10 mouse cellular contexts compared by ENCODE assay signal in the genomic region with DNA sequence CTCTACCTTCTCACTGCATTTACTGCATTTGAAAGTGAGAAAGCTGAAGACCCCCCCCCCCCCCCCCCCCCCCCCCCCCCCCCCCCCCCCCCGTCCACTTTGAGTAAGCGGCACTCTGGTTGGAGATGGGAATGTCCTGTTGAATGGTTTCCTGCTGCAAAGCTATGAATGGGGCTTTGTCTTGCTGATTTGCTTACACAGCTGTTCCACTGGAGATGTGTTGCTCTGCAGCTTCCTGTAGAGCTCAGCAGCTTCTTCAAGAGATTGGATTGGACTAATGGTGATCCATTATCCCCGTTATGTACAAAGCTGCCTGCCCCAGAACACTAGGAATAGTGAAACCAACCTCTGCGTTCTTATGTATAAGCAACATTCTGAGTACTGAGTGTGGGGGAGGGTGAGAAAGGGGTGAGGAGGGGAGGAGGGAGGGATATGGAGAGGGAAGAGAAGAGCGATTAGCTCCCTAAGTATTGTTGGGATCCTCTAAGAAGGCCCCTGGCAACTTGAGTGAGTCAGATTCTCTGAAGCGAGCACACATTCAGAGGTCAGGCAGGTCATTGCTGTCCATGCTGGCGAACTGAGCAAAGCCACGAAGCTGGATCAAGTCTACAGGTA. TPM values are rescaled to one million over a fixed set of nuclear protein-coding genes. Genes with fewer than 3 reads are reported as not detected.
DNase-seq lines count a peak whose midpoint lies in the region; ATAC-seq and TF ChIP-seq lines count a peak whose summit lies in the region.
"Had no signal": no experiment of that assay in that cellular context is flagged by ENCODE, and none has a peak within 500 bp of the region (broad histone marks: within the 10 kb centered on the region; RNA-seq: fewer than 3 reads in every experiment).

No protein-coding gene starts in this region.

- ATAC-seq in kidney, postnatal 0 days (replicated peaks; ENCODE audit: low FRiP score, low read depth) = peak; percentile 94
- ATAC-seq in forebrain, embryonic 13.5 days = peak; percentile 91
- ATAC-seq in limb, embryonic 11.5 days (ENCODE audit: insufficient number of reproducible peaks, low FRiP score, low TSS enrichment, low read depth) = peak; percentile 97

- no peak overlapping the region for H3K4me2 ChIP-seq in kidney, postnatal 0 days (ENCODE audit: low read length)
- peak overlapping the region; percentile 20; the same call in 1 of the 2 replicates for H3K4me2 ChIP-seq in forebrain, embryonic 13.5 days
- no peak overlapping the region for H3K4me2 ChIP-seq in limb, embryonic 11.5 days (ENCODE audit: low read depth, severe bottlenecking)

- H3K4me1 ChIP-seq in kidney, postnatal 0 days (replicated peaks; ENCODE audit: insufficient read depth, low read length) = 0 out of 2 replicates have a peak, but pooled peaks cover 3% of the 10 kb centered on the region
- peaks cover 8% of the 10 kb centered on the region for H3K4me1 ChIP-seq in forebrain, embryonic 13.5 days
- H3K4me1 ChIP-seq in limb, embryonic 11.5 days (ENCODE audit: control insufficient read depth, insufficient read depth, low read length) = peaks cover 5% of the 10 kb centered on the region; the same call in 1 of the 2 replicates
- H3K4me1 ChIP-seq in olfactory bulb, adult 2 months (ENCODE audit: control insufficient read depth, insufficient read depth, low read length) = peaks cover 5% of the 10 kb centered on the region

- no peak overlapping the region for H3K4me3 ChIP-seq in kidney, postnatal 0 days (replicated peaks; ENCODE audit: low read depth, low read length)
- H3K4me3 ChIP-seq in forebrain, embryonic 13.5 days = no peak overlapping the region
- no peak overlapping the region for H3K4me3 ChIP-seq in limb, embryonic 11.5 days (ENCODE audit: low read depth, low read length)
- no peak overlapping the region for H3K4me3 ChIP-seq in olfactory bulb, adult 2 months (ENCODE audit: insufficient read depth, low read depth, low read length)

- WGBS in kidney, postnatal 0 days = 27% methylated on average over 6 of the region's 8 CpGs
- WGBS in forebrain, embryonic 13.5 days = 5% methylated on average over 7 of the region's 8 CpGs
- 52% methylated on average over 6 of the region's 8 CpGs for WGBS in limb, embryonic 11.5 days
- WGBS in olfactory bulb, adult 2 months = 41% methylated on average over 7 of the region's 8 CpGs

- TF ChIP-seq CTCF in kidney, postnatal 0 days (IDR thresholded peaks at IDR 0.05; ENCODE audit: low read depth) = no peak
- TF ChIP-seq CTCF in olfactory bulb, adult 2 months (IDR thresholded peaks at IDR 0.05; ENCODE audit: insufficient read depth, low read depth, low read length) = no peak

- peak overlapping the region; percentile 66 for H3K27ac ChIP-seq in kidney, postnatal 0 days
- H3K27ac ChIP-seq in forebrain, embryonic 13.5 days = peak overlapping the region; percentile 27; the same call in 1 of the 2 replicates
- no peak overlapping the region; the same call in 1 of the 2 replicates for H3K27ac ChIP-seq in limb, embryonic 11.5 days (replicated peaks; ENCODE audit: low read depth, low read length)
- peak overlapping the region; percentile 53; the same call in 1 of the 2 replicates for H3K27ac ChIP-seq in olfactory bulb, adult 2 months (ENCODE audit: insufficient read depth, low read depth, low read length)

- peak; percentile 85 for DNase-seq in kidney, postnatal 0 days (ENCODE audit: low spot score)
- DNase-seq in kidney, adult 9 months = no peak
- peak; percentile 28 for DNase-seq in limb, embryonic 11.5 days (ENCODE audit: low spot score)
- DNase-seq in layer of hippocampus, postnatal 10 days (ENCODE audit: low spot score in 2 of 2) = no peak
- no peak for DNase-seq in cerebellum, postnatal 25 days
- no peak for DNase-seq in c-Kit-positive CD71-positive TER-119-positive erythroid progenitor cells, embryonic 14.5 days (ENCODE audit: low spot score)

- H3K36me3 ChIP-seq in kidney, postnatal 0 days (ENCODE audit: insufficient read depth, low read length) = no peaks in the 10 kb centered on the region
- no peaks in the 10 kb centered on the region for H3K36me3 ChIP-seq in forebrain, embryonic 13.5 days (ENCODE audit: poor library complexity, severe bottlenecking)
- H3K36me3 ChIP-seq in limb, embryonic 11.5 days (ENCODE audit: control insufficient read depth, insufficient read depth, low read length) = no peaks in the 10 kb centered on the region

- H3K27me3 ChIP-seq in kidney, postnatal 0 days (ENCODE audit: insufficient read depth, low read length) = no peaks in the 10 kb centered on the region
- no peaks in the 10 kb centered on the region for H3K27me3 ChIP-seq in forebrain, embryonic 13.5 days
- H3K27me3 ChIP-seq in limb, embryonic 11.5 days (ENCODE audit: control insufficient read depth, insufficient read depth, low read length) = no peaks in the 10 kb centered on the region
- H3K27me3 ChIP-seq: CH12.LX had no signal

- no peak for TF ChIP-seq POLR2A in olfactory bulb, adult 2 months (IDR thresholded peaks at IDR 0.05; ENCODE audit: insufficient read depth, low read depth, low read length)

- H3K9ac ChIP-seq in kidney, postnatal 0 days (ENCODE audit: low read depth, low read length) = no peak overlapping the region
- H3K9ac ChIP-seq in forebrain, embryonic 13.5 days = no peak overlapping the region
- no peak overlapping the region for H3K9ac ChIP-seq in limb, embryonic 11.5 days (ENCODE audit: low read length)

- H3K9me3 ChIP-seq in kidney, postnatal 0 days (replicated peaks; ENCODE audit: low read length) = no peaks in the 10 kb centered on the region
- no peaks in the 10 kb centered on the region for H3K9me3 ChIP-seq in forebrain, embryonic 13.5 days (replicated peaks)
- H3K9me3 ChIP-seq in limb, embryonic 11.5 days (ENCODE audit: control insufficient read depth, low read length) = no peaks in the 10 kb centered on the region

RNA-seq across cellular contexts. Expression of a gene that starts 5.0 kb away (rescaled TPM):
- polyA plus RNA-seq in kidney, postnatal 0 days (2015; fragmentation: Nextera tagmentation; extraction: Ambion mirVana) = not detected in 2 replicates
- polyA plus RNA-seq in forebrain, embryonic 13.5 days (2015; fragmentation: Nextera tagmentation; extraction: Ambion mirVana) = not detected in 2 replicates
- not detected in 2 replicates for polyA plus RNA-seq in limb, embryonic 11.5 days (2014; fragmentation: Nextera tagmentation; extraction: Ambion mirVana)
- not detected in 2 replicates for polyA plus RNA-seq in olfactory bulb, adult 2 months (2012; ENCODE audit: insufficient read depth, insufficient read length, low replicate concordance, missing spikeins)
- total RNA-seq in layer of hippocampus, postnatal 10 days (2021) = not detected
- total RNA-seq: CH12.LX had no signal
- polyA plus RNA-seq: gonadal fat pad, adult 2 months had no signal

RNA-seq across cellular contexts. Expression of a gene that starts 26.3 kb away (rescaled TPM):
- polyA plus RNA-seq in kidney, postnatal 0 days (2015; fragmentation: Nextera tagmentation; extraction: Ambion mirVana) = 63.1 and 65.1 TPM in 2 replicates
- polyA plus RNA-seq in forebrain, embryonic 13.5 days (2015; fragmentation: Nextera tagmentation; extraction: Ambion mirVana) = 50.9 and 53.3 TPM in 2 replicates
- 66.4 and 67.7 TPM in 2 replicates for polyA plus RNA-seq in limb, embryonic 11.5 days (2014; fragmentation: Nextera tagmentation; extraction: Ambion mirVana)
- not detected in 2 replicates for polyA plus RNA-seq in olfactory bulb, adult 2 months (2012; ENCODE audit: insufficient read depth, insufficient read length, low replicate concordance, missing spikeins)
- 10 to 100 TPM; 68.2 to 69.0 TPM for total RNA-seq in layer of hippocampus, postnatal 10 days (2021)

RNA-seq across cellular contexts. Expression of a gene that starts 41.2 kb away (rescaled TPM):
- 67.2 and 77.5 TPM in 2 replicates for polyA plus RNA-seq in kidney, postnatal 0 days (2015; fragmentation: Nextera tagmentation; extraction: Ambion mirVana)
- 34.7 and 41.3 TPM in 2 replicates for polyA plus RNA-seq in forebrain, embryonic 13.5 days (2015; fragmentation: Nextera tagmentation; extraction: Ambion mirVana)
- 20.5 and 21.8 TPM in 2 replicates for polyA plus RNA-seq in limb, embryonic 11.5 days (2014; fragmentation: Nextera tagmentation; extraction: Ambion mirVana)
- polyA plus RNA-seq in olfactory bulb, adult 2 months (2012; ENCODE audit: insufficient read depth, insufficient read length, low replicate concordance, missing spikeins) = 627 and 723 TPM in 2 replicates
- total RNA-seq in layer of hippocampus, postnatal 10 days (2021) = 1,000 to 10,000 TPM; 1,050 to 1,141 TPM
- total RNA-seq: CH12.LX had no signal

RNA-seq across cellular contexts. Expression of a gene that starts 50.7 kb away (rescaled TPM):
- polyA plus RNA-seq in kidney, postnatal 0 days (2015; fragmentation: Nextera tagmentation; extraction: Ambion mirVana) = 12.3 and 12.4 TPM in 2 replicates
- polyA plus RNA-seq in forebrain, embryonic 13.5 days (2015; fragmentation: Nextera tagmentation; extraction: Ambion mirVana) = 0.77 and 1.1 TPM in 2 replicates
- 2.5 and 2.6 TPM in 2 replicates for polyA plus RNA-seq in limb, embryonic 11.5 days (2014; fragmentation: Nextera tagmentation; extraction: Ambion mirVana)
- not detected in 2 replicates for polyA plus RNA-seq in olfactory bulb, adult 2 months (2012; ENCODE audit: insufficient read depth, insufficient read length, low replicate concordance, missing spikeins)
- 10 to 100 TPM; 33.5 to 34.2 TPM for total RNA-seq in layer of hippocampus, postnatal 10 days (2021)

Comparison
In these comparisons a context has a peak if more than half of its experiments do, and no peak if none do; other contexts are left out.
1. DNase-seq: peak in kidney, postnatal 0 days (single experiment) and limb, embryonic 11.5 days (single experiment); none in kidney, adult 9 months (single experiment), layer of hippocampus, postnatal 10 days (0 of 2), cerebellum, postnatal 25 days (0 of 2) and c-Kit-positive CD71-positive TER-119-positive erythroid progenitor cells, embryonic 14.5 days (single experiment).
2. Peak in every context shown above with its lines, with median percentiles within 50 percentile points of each other: ATAC-seq.